Mouse (Mus musculus) ES-Bruce4 (cell line): ENCODE measurements around the gene Creb1.

ENCODE experiments used
- CTCF ChIP-seq: IDR thresholded peaks from one replicate; pipeline ENCODE4 v1.8.1; 2011; ENCODE audit warnings: low read depth, low read length
- EP300 ChIP-seq: IDR thresholded peaks from 2 replicates; pipeline ENCODE4 v1.6.1; 2011; ENCODE audit warnings: low read depth, low read length; ENCODE audit not compliant: insufficient read depth
- POLR2A ChIP-seq: IDR thresholded peaks from one replicate; pipeline ENCODE4 v1.8.1; 2011; ENCODE audit warnings: low read length; ENCODE audit not compliant: insufficient read depth

DNA sequence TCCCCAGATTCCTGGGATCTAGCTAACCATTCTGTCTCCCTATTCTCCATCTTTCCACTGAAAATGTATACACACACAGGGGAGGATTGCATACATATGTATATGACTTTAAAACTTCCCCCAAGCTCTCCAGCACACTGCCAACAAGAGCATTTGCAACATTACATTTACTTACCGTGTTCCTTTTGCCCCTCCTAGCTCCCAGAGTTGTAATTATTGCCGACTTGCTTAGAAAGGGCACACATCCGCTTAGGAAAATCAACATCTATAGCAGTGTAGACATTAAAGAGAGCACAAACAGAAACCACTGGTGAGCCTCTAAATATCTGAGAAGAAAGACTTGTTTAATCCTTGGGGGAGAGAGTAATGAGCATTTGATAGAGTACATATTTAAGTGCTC is 85.8 kb downstream of the Creb1 start:
- TF ChIP-seq CTCF (no peak), POLR2A (no peak), EP300 (no peak)
